Mouse (Mus musculus): ENCODE measurements around the gene Parp4. TPM values are rescaled to one million over a fixed set of nuclear protein-coding genes. Genes with fewer than 3 reads are reported as not detected.

Parp4 gene
- polyA plus RNA-seq, 1 experiment from 2014 or later, result 1.3 TPM

GRCm38 (mm10) chr14:56617470-56617869, 42.1 kb downstream of the Parp4 start:
- no peak overlapping the region for H3K4me2 ChIP-seq
- H3K4me3 ChIP-seq, result no peak overlapping the region
- no peak overlapping the region for H3K9ac ChIP-seq
- H3K27ac ChIP-seq (replicated peaks), result no peak overlapping the region
- ATAC-seq (ENCODE audit: low FRiP score, low read depth), result no peak
- no peaks in the 10 kb centered on the region for H3K27me3 ChIP-seq
- 91% methylated on average over 1 of the region's 1 CpGs for WGBS
- H3K36me3 ChIP-seq, result no peaks in the 10 kb centered on the region
- no peaks in the 10 kb centered on the region for H3K9me3 ChIP-seq
- no peaks in the 10 kb centered on the region for H3K4me1 ChIP-seq (replicated peaks)

GRCm38 (mm10) chr14:56620425-56620824, 45.0 kb downstream of the Parp4 start:
- no peak overlapping the region for H3K4me3 ChIP-seq
- 91% methylated on average over 8 of the region's 8 CpGs for WGBS
- H3K36me3 ChIP-seq, result no peaks in the 10 kb centered on the region
- no peaks in the 10 kb centered on the region for H3K27me3 ChIP-seq
- no peak for ATAC-seq (ENCODE audit: low FRiP score, low read depth)
- H3K4me1 ChIP-seq (replicated peaks), result no peaks in the 10 kb centered on the region
- H3K4me2 ChIP-seq, result no peak overlapping the region
- H3K9me3 ChIP-seq, result no peaks in the 10 kb centered on the region
- H3K9ac ChIP-seq, result no peak overlapping the region
- no peak overlapping the region for H3K27ac ChIP-seq (replicated peaks)

GRCm38 (mm10) chr14:56626202-56626601, 50.8 kb downstream of the Parp4 start:
- Histone ChIP-seq H3K4me2 (no peak overlapping the region), H3K9ac (no peak overlapping the region), H3K36me3 (no peaks in the 10 kb centered on the region), H3K4me1 (replicated peaks) (no peaks in the 10 kb centered on the region), H3K27ac (replicated peaks) (no peak overlapping the region), H3K4me3 (no peak overlapping the region), H3K27me3 (no peaks in the 10 kb centered on the region), H3K9me3 (no peaks in the 10 kb centered on the region)
- WGBS, result 94% methylated on average over 4 of the region's 4 CpGs
- ATAC-seq (ENCODE audit: low FRiP score, low read depth), result no peak

GRCm38 (mm10) chr14:56628336-56628735, 52.9 kb downstream of the Parp4 start:
- WGBS, result 88% methylated on average over 3 of the region's 3 CpGs
- no peak for ATAC-seq (ENCODE audit: low FRiP score, low read depth)
- no peaks in the 10 kb centered on the region for H3K4me1 ChIP-seq (replicated peaks)
- no peak overlapping the region for H3K4me3 ChIP-seq
- H3K27me3 ChIP-seq, result no peaks in the 10 kb centered on the region
- no peak overlapping the region for H3K4me2 ChIP-seq
- no peaks in the 10 kb centered on the region for H3K9me3 ChIP-seq
- no peak overlapping the region for H3K9ac ChIP-seq
- H3K27ac ChIP-seq (replicated peaks), result no peak overlapping the region
- H3K36me3 ChIP-seq, result no peaks in the 10 kb centered on the region

GRCm38 (mm10) chr14:56631109-56631508, 55.7 kb downstream of the Parp4 start:
- 97% methylated on average over 2 of the region's 2 CpGs for WGBS
- Histone ChIP-seq H3K27ac (replicated peaks) (no peak overlapping the region), H3K4me1 (replicated peaks) (no peaks in the 10 kb centered on the region), H3K4me3 (no peak overlapping the region), H3K36me3 (no peaks in the 10 kb centered on the region), H3K9me3 (no peaks in the 10 kb centered on the region), H3K9ac (no peak overlapping the region), H3K4me2 (no peak overlapping the region), H3K27me3 (no peaks in the 10 kb centered on the region)
- ATAC-seq (ENCODE audit: low FRiP score, low read depth), result no peak

GRCm38 (mm10) chr14:56647206-56647605, 71.8 kb downstream of the Parp4 start:
- Histone ChIP-seq H3K4me3 (no peak overlapping the region), H3K4me1 (replicated peaks) (no peaks in the 10 kb centered on the region), H3K4me2 (no peak overlapping the region), H3K27me3 (no peaks in the 10 kb centered on the region), H3K27ac (replicated peaks) (no peak overlapping the region), H3K36me3 (no peaks in the 10 kb centered on the region), H3K9me3 (no peaks in the 10 kb centered on the region), H3K9ac (no peak overlapping the region)
- no peak for ATAC-seq (ENCODE audit: low FRiP score, low read depth)
- WGBS, result 65% methylated on average over 7 of the region's 7 CpGs

- no peaks in the 10 kb centered on the region for H3K4me1 ChIP-seq (replicated peaks)
- H3K4me3 ChIP-seq, result no peak overlapping the region
These were observed 74.0 kb downstream of the Parp4 start for GRCm38 (mm10) chr14:56649448-56649847.

GRCm38 (mm10) chr14:56665651-56666050, 90.2 kb downstream of the Parp4 start:
- no peaks in the 10 kb centered on the region for H3K9me3 ChIP-seq
- no peak for ATAC-seq (ENCODE audit: low FRiP score, low read depth)
- peaks cover 15% of the 10 kb centered on the region for H3K4me1 ChIP-seq (replicated peaks)
- no peak overlapping the region for H3K4me2 ChIP-seq
- WGBS, result 72% methylated on average over 5 of the region's 5 CpGs
- H3K9ac ChIP-seq, result no peak overlapping the region
- no peak overlapping the region for H3K27ac ChIP-seq (replicated peaks)
- H3K36me3 ChIP-seq, result no peaks in the 10 kb centered on the region
- no peaks in the 10 kb centered on the region for H3K27me3 ChIP-seq
- no peak overlapping the region for H3K4me3 ChIP-seq

More at GRCm38 (mm10) chr14:56649448-56649847, 74.0 kb downstream of the Parp4 start:
- Histone ChIP-seq H3K27me3 (no peaks in the 10 kb centered on the region), H3K4me2 (no peak overlapping the region), H3K27ac (replicated peaks) (no peak overlapping the region), H3K36me3 (no peaks in the 10 kb centered on the region), H3K9me3 (no peaks in the 10 kb centered on the region), H3K9ac (no peak overlapping the region)
- no peak for ATAC-seq (ENCODE audit: low FRiP score, low read depth)

GRCm38 (mm10) chr14:56666909-56667308, 91.5 kb downstream of the Parp4 start:
- H3K9ac ChIP-seq, result no peak overlapping the region
- ATAC-seq (ENCODE audit: low FRiP score, low read depth), result no peak
- peak overlapping the region; percentile 77; the same call in 1 of the 2 replicates for H3K4me3 ChIP-seq
- H3K4me2 ChIP-seq, result peak overlapping the region; percentile 79
- H3K36me3 ChIP-seq, result no peaks in the 10 kb centered on the region
- H3K9me3 ChIP-seq, result no peaks in the 10 kb centered on the region
- 80% methylated on average over 3 of the region's 3 CpGs for WGBS
- no peak overlapping the region for H3K27ac ChIP-seq (replicated peaks)
- H3K4me1 ChIP-seq (replicated peaks), result peaks cover 24% of the 10 kb centered on the region
- H3K27me3 ChIP-seq, result no peaks in the 10 kb centered on the region

- Histone ChIP-seq H3K9ac (peak within 1 kb of the TSS; percentile 69), H3K4me2 (peak within 1 kb of the TSS; percentile 79), H3K36me3 (peaks cover 7% of the 10 kb centered on the region), H3K9me3 (no peaks in the 10 kb centered on the region), H3K27ac (replicated peaks) (peak within 1 kb of the TSS; percentile 93), H3K4me3 (peak within 1 kb of the TSS; percentile 77), H3K27me3 (no peaks in the 10 kb centered on the region), H3K4me1 (replicated peaks) (peaks cover 24% of the 10 kb centered on the region)
- WGBS, result under 1% methylated on average over 70 of the region's 70 CpGs
- ATAC-seq (ENCODE audit: low FRiP score, low read depth), result peak; percentile 100
These were observed 92.8 kb downstream of the Parp4 start, which contains the start of gene Mphosph8 for GRCm38 (mm10) chr14:56667969-56668802. Gene Mphosph8, plus strand, starts transcription at chr14:56668248.

GRCm38 (mm10) chr14:56669046-56669620, 93.7 kb downstream of the Parp4 start:
- no peak for ATAC-seq (ENCODE audit: low FRiP score, low read depth)
- 7% methylated on average over 13 of the region's 13 CpGs for WGBS

GRCm38 (mm10) chr14:56685426-56685825, 110.0 kb downstream of the Parp4 start:
- no peak overlapping the region for H3K4me2 ChIP-seq
- 66% methylated on average over 1 of the region's 1 CpGs for WGBS
- H3K27me3 ChIP-seq, result no peaks in the 10 kb centered on the region
- no peaks in the 10 kb centered on the region for H3K9me3 ChIP-seq
- no peak overlapping the region for H3K27ac ChIP-seq (replicated peaks)
- no peak overlapping the region for H3K4me3 ChIP-seq
- no peak overlapping the region for H3K9ac ChIP-seq
- H3K36me3 ChIP-seq, result peaks cover 74% of the 10 kb centered on the region
- H3K4me1 ChIP-seq (replicated peaks), result no peaks in the 10 kb centered on the region
- ATAC-seq (ENCODE audit: low FRiP score, low read depth), result no peak

More at GRCm38 (mm10) chr14:56669046-56669620, 93.7 kb downstream of the Parp4 start:
- H3K27ac ChIP-seq (replicated peaks), result peak overlapping the region; percentile 93
- H3K9me3 ChIP-seq, result no peaks in the 10 kb centered on the region
- peaks cover 24% of the 10 kb centered on the region for H3K4me1 ChIP-seq (replicated peaks)
- H3K4me3 ChIP-seq, result peak overlapping the region; percentile 77
- H3K27me3 ChIP-seq, result no peaks in the 10 kb centered on the region
- H3K4me2 ChIP-seq, result peak overlapping the region; percentile 79
- peaks cover 12% of the 10 kb centered on the region for H3K36me3 ChIP-seq
- H3K9ac ChIP-seq, result peak overlapping the region; percentile 69
